Mouse (Mus musculus) stomach, embryonic 16.5 days (tissue): ENCODE results near the gene Pth2. TPM values are rescaled to one million over a fixed set of nuclear protein-coding genes. Genes with fewer than 3 reads are reported as not detected.

Experiments
- ATAC-seq: fragments of 200-750 bp; cut with Nextera tagmentation; 2 replicates; pipeline ENCODE4 v1.8.0; 2017; ENCODE audit warnings: moderate number of reproducible peaks, moderate TSS enrichment; ENCODE audit not compliant: insufficient read depth, low FRiP score
- H3K27ac ChIP-seq: fragments of 300-500 bp; sonication (generic); 2 replicates; pipeline ENCODE4 v1.5.1; 2014; ENCODE audit warnings: low read length
- H3K27me3 ChIP-seq: fragments of 300-500 bp; sonication (generic); 2 replicates; pipeline ENCODE4 v1.6.1; 2014; ENCODE audit warnings: low read length, control low read depth, mixed read lengths; ENCODE audit not compliant: control insufficient read depth, insufficient read depth
- H3K36me3 ChIP-seq: fragments of 300-500 bp; sonication (generic); 2 replicates; pipeline ENCODE4 v1.6.1; 2014; ENCODE audit warnings: low read length; ENCODE audit not compliant: control insufficient read depth, insufficient read depth
- H3K4me1 ChIP-seq: fragments of 300-500 bp; sonication (generic); 2 replicates; pipeline ENCODE4 v1.6.1; 2014; ENCODE audit warnings: low read length, control low read depth, mixed read lengths; ENCODE audit not compliant: control insufficient read depth, insufficient read depth
- H3K4me2 ChIP-seq: fragments of 300-500 bp; sonication (generic); 2 replicates; pipeline ENCODE4 v1.6.1; 2014; ENCODE audit warnings: low read depth, low read length, mixed read lengths
- H3K4me3 ChIP-seq: fragments of 300-500 bp; sonication (generic); replicated peaks from 2 replicates; pipeline ENCODE4 v1.5.1; 2014; ENCODE audit warnings: mild to moderate bottlenecking, low read length
- H3K9ac ChIP-seq: fragments of 300-500 bp; sonication (generic); 2 replicates; pipeline ENCODE4 v1.6.1; 2014; ENCODE audit warnings: low read length
- H3K9me3 ChIP-seq: fragments of 300-500 bp; sonication (generic); replicated peaks from 2 replicates; pipeline ENCODE4 v1.6.1; 2016; ENCODE audit warnings: low read length, control low read depth; ENCODE audit not compliant: control insufficient read depth
- WGBS: fragments of 180-500 bp; shearing (Covaris S2); extraction: QIAGEN DNeasy Blood & Tissue Kit; methylation state at CpG from one replicate; pipeline ENCODE4 v1.1.7; 2014; 5-methylcytosine and 5-hydroxymethylcytosine counted together
- polyA plus RNA-seq: library from polyadenylated mRNA; unstranded; fragments of >200 nt; fragmentation: Nextera tagmentation; extraction: Ambion mirVana; gene quantifications from 2 replicates; pipeline ENCODE4 v1.2.1, GENCODE M21; 2015

The Pth2 gene
- not detected in 2 replicates for polyA plus RNA-seq

GRCm38 (mm10) chr7:45180896-45181477, at the start of gene Pth2:
Gene Pth2, plus strand, starts transcription at chr7:45180995.
- 0 out of 2 replicates have a peak within 1 kb of the TSS, but pooled peaks have one; percentile 9 for H3K4me3 ChIP-seq
- WGBS = 20% methylated on average over 20 of the region's 20 CpGs

GRCm38 (mm10) chr7:45131850-45132249, 48.9 kb upstream of the Pth2 start:
- 68% methylated on average over 11 of the region's 11 CpGs for WGBS
- no peak overlapping the region for H3K4me2 ChIP-seq
- ATAC-seq = no peak

More at GRCm38 (mm10) chr7:45180896-45181477, at the start of gene Pth2:
- no peak for ATAC-seq
- Histone ChIP-seq H3K27ac (no peak within 1 kb of the TSS), H3K4me1 (peaks cover 4% of the 10 kb centered on the region; the same call in 1 of the 2 replicates), H3K9ac (no peak within 1 kb of the TSS), H3K9me3 (no peaks in the 10 kb centered on the region), H3K36me3 (no peaks in the 10 kb centered on the region), H3K4me2 (no peak within 1 kb of the TSS), H3K27me3 (peaks cover 87% of the 10 kb centered on the region)

GRCm38 (mm10) chr7:45133446-45134159, 47.2 kb upstream of the Pth2 start:
- Histone ChIP-seq H3K4me3 (no peak overlapping the region), H3K27me3 (no peaks in the 10 kb centered on the region), H3K36me3 (no peaks in the 10 kb centered on the region), H3K9me3 (peaks cover 4% of the 10 kb centered on the region; the same call in 1 of the 2 replicates), H3K4me2 (no peak overlapping the region), H3K27ac (no peak overlapping the region), H3K4me1 (peaks cover 14% of the 10 kb centered on the region), H3K9ac (no peak overlapping the region)
- no peak for ATAC-seq
- WGBS = 77% methylated on average over 8 of the region's 8 CpGs

More at GRCm38 (mm10) chr7:45131850-45132249, 48.9 kb upstream of the Pth2 start:
- Histone ChIP-seq H3K4me1 (peaks cover 16% of the 10 kb centered on the region), H3K4me3 (no peak overlapping the region), H3K27me3 (no peaks in the 10 kb centered on the region), H3K36me3 (peaks cover 4% of the 10 kb centered on the region), H3K9me3 (peaks cover 4% of the 10 kb centered on the region; the same call in 1 of the 2 replicates), H3K27ac (no peak overlapping the region), H3K9ac (no peak overlapping the region)

- H3K4me2 ChIP-seq = no peak overlapping the region
- H3K9me3 ChIP-seq = peaks cover 4% of the 10 kb centered on the region; the same call in 1 of the 2 replicates
- no peak overlapping the region for H3K9ac ChIP-seq
- H3K4me1 ChIP-seq = peaks cover 12% of the 10 kb centered on the region
- no peaks in the 10 kb centered on the region for H3K27me3 ChIP-seq
- ATAC-seq = 0 out of 2 replicates have a peak, but pooled peaks have one; percentile 12
- H3K27ac ChIP-seq = no peak overlapping the region
- 13% methylated on average over 12 of the region's 12 CpGs for WGBS
- no peaks in the 10 kb centered on the region; the same call in 1 of the 2 replicates for H3K36me3 ChIP-seq
- no peak overlapping the region for H3K4me3 ChIP-seq
These were observed 46.2 kb upstream of the Pth2 start for GRCm38 (mm10) chr7:45134544-45135026.

GRCm38 (mm10) chr7:45135370-45135769, 45.4 kb upstream of the Pth2 start:
- Histone ChIP-seq H3K4me2 (peak overlapping the region; percentile 81), H3K27me3 (no peaks in the 10 kb centered on the region), H3K9me3 (peaks cover 4% of the 10 kb centered on the region; the same call in 1 of the 2 replicates), H3K36me3 (no peaks in the 10 kb centered on the region; the same call in 1 of the 2 replicates), H3K27ac (no peak overlapping the region), H3K4me1 (peaks cover 9% of the 10 kb centered on the region), H3K9ac (no peak overlapping the region; the same call in 1 of the 2 replicates), H3K4me3 (peak overlapping the region; percentile 75)
- WGBS = 77% methylated on average over 3 of the region's 3 CpGs
- ATAC-seq = no peak

- H3K4me3 ChIP-seq = peak within 1 kb of the TSS; percentile 75
- WGBS = 3% methylated on average over 29 of the region's 29 CpGs
- no peaks in the 10 kb centered on the region; the same call in 1 of the 2 replicates for H3K36me3 ChIP-seq
- peak; percentile 84 for ATAC-seq
- peaks cover 9% of the 10 kb centered on the region for H3K4me1 ChIP-seq
- H3K27me3 ChIP-seq = no peaks in the 10 kb centered on the region
- H3K27ac ChIP-seq = no peak within 1 kb of the TSS
- peak within 1 kb of the TSS; percentile 84 for H3K9ac ChIP-seq
- peak within 1 kb of the TSS; percentile 81 for H3K4me2 ChIP-seq
- H3K9me3 ChIP-seq = peaks cover 4% of the 10 kb centered on the region; the same call in 1 of the 2 replicates
These were observed 44.7 kb upstream of the Pth2 start, which contains the start of the genes Gm45713 and Flt3l for GRCm38 (mm10) chr7:45135993-45136567. Gene Gm45713, minus strand, starts transcription at chr7:45136231. Gene Flt3l, minus strand, starts transcription at chr7:45136432.

GRCm38 (mm10) chr7:45137171-45138006, 43.4 kb upstream of the Pth2 start:
- peaks cover 9% of the 10 kb centered on the region for H3K4me1 ChIP-seq
- ATAC-seq = no peak
- H3K4me3 ChIP-seq = no peak overlapping the region
- no peaks in the 10 kb centered on the region for H3K27me3 ChIP-seq
- H3K9me3 ChIP-seq = peaks cover 4% of the 10 kb centered on the region; the same call in 1 of the 2 replicates
- no peaks in the 10 kb centered on the region; the same call in 1 of the 2 replicates for H3K36me3 ChIP-seq
- no peak overlapping the region for H3K27ac ChIP-seq
- H3K9ac ChIP-seq = no peak overlapping the region
- WGBS = 63% methylated on average over 12 of the region's 12 CpGs
- H3K4me2 ChIP-seq = no peak overlapping the region

- 90% methylated on average over 1 of the region's 1 CpGs for WGBS
- H3K4me1 ChIP-seq = peaks cover 9% of the 10 kb centered on the region
- no peak overlapping the region for H3K4me2 ChIP-seq
- H3K9me3 ChIP-seq = peaks cover 1% of the 10 kb centered on the region; the same call in 1 of the 2 replicates
- no peaks in the 10 kb centered on the region for H3K27me3 ChIP-seq
- ATAC-seq = no peak
- H3K36me3 ChIP-seq = no peaks in the 10 kb centered on the region; the same call in 1 of the 2 replicates
- H3K4me3 ChIP-seq = no peak overlapping the region
- no peak overlapping the region for H3K27ac ChIP-seq
- no peak overlapping the region for H3K9ac ChIP-seq
These were observed 42.4 kb upstream of the Pth2 start for GRCm38 (mm10) chr7:45138403-45138802.
